In the genomic region with DNA sequence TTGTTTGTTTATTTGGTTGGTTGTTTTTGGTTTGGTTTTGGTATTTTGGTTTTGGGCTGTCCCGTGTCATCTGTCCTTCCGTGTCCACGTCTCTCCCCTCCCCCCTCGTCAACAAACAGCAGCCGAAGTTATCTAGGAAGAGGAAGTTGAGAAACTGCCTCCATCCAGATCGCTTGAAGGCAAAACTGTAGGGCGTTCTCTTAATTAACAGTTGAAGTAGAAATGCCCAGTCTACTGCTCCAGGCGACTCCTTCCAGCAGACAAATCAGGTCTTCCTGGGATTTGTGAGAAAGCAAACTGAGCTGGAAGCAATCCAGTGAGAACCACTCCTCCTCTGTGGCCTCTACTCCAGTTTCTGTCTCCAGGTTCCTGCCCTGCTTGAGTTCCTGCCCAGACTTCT, we compare ENCODE assay signal across 12 mouse cellular contexts.
DNase-seq lines count a peak whose midpoint lies in the region; ATAC-seq and TF ChIP-seq lines count a peak whose summit lies in the region.
"Had no signal": no experiment of that assay in that cellular context is flagged by ENCODE, and none has a peak within 500 bp of the region (broad histone marks: within the 10 kb centered on the region; RNA-seq: fewer than 3 reads in every experiment).

No protein-coding gene starts in this region.

- peak; percentile 61 for DNase-seq in kidney, adult 2 months
- no peak for DNase-seq in kidney, adult 8-10 months
- DNase-seq in CH12.LX (ENCODE audit: extremely low read depth) = no peak
- DNase-seq in lung, postnatal 25 days (ENCODE audit: low spot score) = peak; percentile 31
- DNase-seq in gastrocnemius, postnatal 10 days = no peak
- DNase-seq: cerebellum, adult 18-20 months; thymus, postnatal 36 days had no signal

- H3K9me3 ChIP-seq in CH12.LX (replicated peaks; ENCODE audit: low read length) = no peaks in the 10 kb centered on the region
- no peaks in the 10 kb centered on the region for H3K9me3 ChIP-seq in neural tube, embryonic 15.5 days (replicated peaks)
- H3K9me3 ChIP-seq: embryonic facial prominence, embryonic 15.5 days; midbrain, embryonic 12.5 days had no signal

- TF ChIP-seq EP300 in CH12.LX (IDR thresholded peaks at IDR 0.05; ENCODE audit: low read length) = no peak

- ATAC-seq in neural tube, embryonic 15.5 days (ENCODE audit: low FRiP score) = no peak
- ATAC-seq in activated CD4-positive, CD25-positive, alpha-beta regulatory T cell, adult 4 months = no peak

- no peak overlapping the region for H3K4me3 ChIP-seq in kidney, adult 2 months (ENCODE audit: insufficient read depth, low read depth, low read length)
- H3K4me3 ChIP-seq in CH12.LX (replicated peaks in 1 of 3; ENCODE audit: low read depth in 2 of 3, low read length in 2 of 3, poor library complexity in 1 of 3) = no peak overlapping the region
- peak overlapping the region; percentile 34; the same call in 1 of the 2 replicates for H3K4me3 ChIP-seq in brown adipose tissue, adult 24 weeks (ENCODE audit: insufficient read depth, low read depth, low read length)
- H3K4me3 ChIP-seq in neural tube, embryonic 15.5 days (replicated peaks) = no peak overlapping the region
- H3K4me3 ChIP-seq: embryonic facial prominence, embryonic 15.5 days; midbrain, embryonic 12.5 days had no signal

- no peaks in the 10 kb centered on the region for H3K27me3 ChIP-seq in kidney, adult 2 months (replicated peaks; ENCODE audit: control insufficient read depth, insufficient read depth, low read length)
- no peaks in the 10 kb centered on the region for H3K27me3 ChIP-seq in CH12.LX (replicated peaks)
- no peaks in the 10 kb centered on the region for H3K27me3 ChIP-seq in neural tube, embryonic 15.5 days (replicated peaks)
- H3K27me3 ChIP-seq: embryonic facial prominence, embryonic 15.5 days; midbrain, embryonic 12.5 days had no signal

- no peak for TF ChIP-seq POLR2A in kidney, adult 2 months (IDR thresholded peaks at IDR 0.05; ENCODE audit: low read depth, low read length)
- no peak for TF ChIP-seq POLR2A in CH12.LX (IDR thresholded peaks at IDR 0.05; ENCODE audit: low read depth, low read length)

- TF ChIP-seq RAD21 in CH12.LX (IDR thresholded peaks at IDR 0.05; ENCODE audit: low read depth, low read length) = no peak

- in situ Hi-C loops in CH12.LX (cut with MboI; ENCODE audit: low pct_ligation_motif_present, low pct_unique_long_range_greater_than_20kb, low sequenced_read_pairs) = no loop called here

- H3K4me2 ChIP-seq in CH12.LX (ENCODE audit: insufficient read depth, low read depth, poor library complexity, severe bottlenecking) = peak overlapping the region; percentile 40
- H3K4me2 ChIP-seq in neural tube, embryonic 15.5 days = no peak overlapping the region
- H3K4me2 ChIP-seq: embryonic facial prominence, embryonic 15.5 days; midbrain, embryonic 12.5 days had no signal

- 31% methylated on average over 8 of the region's 8 CpGs for WGBS in kidney, adult 2 months
- 86% methylated on average over 8 of the region's 8 CpGs for WGBS in neural tube, embryonic 15.5 days

- H3K27ac ChIP-seq in kidney, adult 2 months (ENCODE audit: insufficient read depth, low read depth, low read length) = no peak overlapping the region
- no peak overlapping the region for H3K27ac ChIP-seq in CH12.LX (ENCODE audit: insufficient read depth, low read depth)
- peak overlapping the region; percentile 44; the same call in 1 of the 2 replicates for H3K27ac ChIP-seq in brown adipose tissue, adult 24 weeks (replicated peaks; ENCODE audit: low read depth, low read length)
- no peak overlapping the region for H3K27ac ChIP-seq in neural tube, embryonic 15.5 days (replicated peaks)
- H3K27ac ChIP-seq: embryonic facial prominence, embryonic 15.5 days; midbrain, embryonic 12.5 days had no signal

- peaks cover under 1% of the 10 kb centered on the region; the same call in 1 of the 2 replicates for H3K4me1 ChIP-seq in kidney, adult 2 months (ENCODE audit: control insufficient read depth, insufficient read depth, low read length)
- H3K4me1 ChIP-seq in CH12.LX (ENCODE audit: control insufficient read depth in 1 of 2, insufficient read depth in 2 of 2) = peaks cover 3 to 7% of the 10 kb centered on the region in 2 experiments; a peak in 2 of 4 replicates
- H3K4me1 ChIP-seq in brown adipose tissue, adult 24 weeks (ENCODE audit: control insufficient read depth, insufficient read depth, insufficient read length, low read length) = peaks cover 5% of the 10 kb centered on the region; the same call in 1 of the 2 replicates
- H3K4me1 ChIP-seq in neural tube, embryonic 15.5 days = no peaks in the 10 kb centered on the region
- H3K4me1 ChIP-seq: embryonic facial prominence, embryonic 15.5 days; midbrain, embryonic 12.5 days had no signal

- dilution Hi-C loops in CH12.LX (cut with MboI; ENCODE audit: extremely low pct_ligation_motif_present, extremely low pct_unique_long_range_greater_than_20kb, low sequenced_read_pairs) = no loop called here

- H3K9ac ChIP-seq in CH12.LX (ENCODE audit: insufficient read depth, low read depth) = no peak overlapping the region
- H3K9ac ChIP-seq in neural tube, embryonic 15.5 days (replicated peaks) = no peak overlapping the region
- H3K9ac ChIP-seq: embryonic facial prominence, embryonic 15.5 days; midbrain, embryonic 12.5 days had no signal

- TF ChIP-seq CTCF in kidney, adult 2 months (conservative IDR thresholded peaks at IDR 0.05; ENCODE audit: insufficient read depth, insufficient read length, low read depth, low read length) = no peak
- no peak for TF ChIP-seq CTCF in CH12.LX (conservative IDR thresholded peaks at IDR 0.05 in 1 of 2, IDR thresholded peaks at IDR 0.05 in 1 of 2; ENCODE audit: low read depth in 2 of 2, low read length in 2 of 2)

- no peaks in the 10 kb centered on the region for H3K79me2 ChIP-seq in CH12.LX (replicated peaks; ENCODE audit: control insufficient read depth, extremely low read depth, insufficient read depth, poor library complexity, severe bottlenecking)

- H3K36me3 ChIP-seq in kidney, adult 2 months (ENCODE audit: control insufficient read depth, insufficient read depth, low read length) = no peaks in the 10 kb centered on the region
- H3K36me3 ChIP-seq in CH12.LX (replicated peaks in 1 of 2; ENCODE audit: control insufficient read depth in 1 of 2, insufficient read depth in 1 of 2, low read length in 1 of 2) = no peaks in the 10 kb centered on the region
- no peaks in the 10 kb centered on the region for H3K36me3 ChIP-seq in neural tube, embryonic 15.5 days
- H3K36me3 ChIP-seq: embryonic facial prominence, embryonic 15.5 days; midbrain, embryonic 12.5 days had no signal

TF ChIP-seq in CH12.LX, 34 proteins besides CTCF, POLR2A, EP300 and RAD21:
- TF ChIP-seq ZC3H11A (IDR thresholded peaks at IDR 0.05; ENCODE audit: low read depth, low read length) (no peak), ELF1 (IDR thresholded peaks at IDR 0.05; ENCODE audit: low read depth, low read length) (peak; percentile 78), TCF12 (IDR thresholded peaks at IDR 0.05; ENCODE audit: low read depth, low read length) (0 out of 2 replicates have a peak, but pooled peaks have one; percentile 22), JUN (IDR thresholded peaks at IDR 0.05; ENCODE audit: insufficient read depth, low read depth, low read length) (no peak), CHD2 (IDR thresholded peaks at IDR 0.05; ENCODE audit: low read length) (peak; percentile 65; the same call in 1 of the 2 replicates), BHLHE40 (IDR thresholded peaks at IDR 0.05; ENCODE audit: low read depth, low read length) (peak; percentile 33; the same call in 1 of the 2 replicates)

Comparison
In these comparisons a context has a peak if more than half of its experiments do, and no peak if none do; other contexts are left out.
1. DNase-seq: peak in kidney, adult 2 months (single experiment) and lung, postnatal 25 days (single experiment); none in kidney, adult 8-10 months (0 of 2), CH12.LX (single experiment) and gastrocnemius, postnatal 10 days (single experiment).